ENCODE assay signal across 8 mouse cellular contexts in genomic region chr15:80694125-80694910, GRCm38 (mm10). TPM values are rescaled to one million over a fixed set of nuclear protein-coding genes. Genes with fewer than 3 reads are reported as not detected.
DNase-seq lines count a peak whose midpoint lies in the region; ATAC-seq and TF ChIP-seq lines count a peak whose summit lies in the region.

No protein-coding gene starts in this region.

- no peak overlapping the region for H3K9ac ChIP-seq in liver, postnatal 0 days (replicated peaks)
- 0 out of 2 replicates have a peak overlapping the region, but pooled peaks have one; percentile 18 for H3K9ac ChIP-seq in neural tube, embryonic 14.5 days (replicated peaks; ENCODE audit: low read depth, low read length)

- H3K9me3 ChIP-seq in liver, postnatal 0 days (ENCODE audit: low read length): no peaks in the 10 kb centered on the region
- no peaks in the 10 kb centered on the region for H3K9me3 ChIP-seq in neural tube, embryonic 14.5 days (ENCODE audit: control insufficient read depth, low read length)

- H3K27me3 ChIP-seq in liver, postnatal 0 days (ENCODE audit: insufficient read depth, low read length): no peaks in the 10 kb centered on the region
- H3K27me3 ChIP-seq in neural tube, embryonic 14.5 days (ENCODE audit: control insufficient read depth, insufficient read depth, low read length): no peaks in the 10 kb centered on the region

- ATAC-seq in liver, postnatal 0 days: no peak
- ATAC-seq in neural tube, embryonic 14.5 days (ENCODE audit: low read depth): peak; percentile 38; the same call in 1 of the 2 replicates

- peak; percentile 62 for DNase-seq in urinary bladder, postnatal 25 days (ENCODE audit: low spot score)
- DNase-seq in urinary bladder, postnatal 4 days (ENCODE audit: low spot score in 2 of 2): no peak
- DNase-seq in cerebellum, adult 8-10 months: peak; percentile 81
- peak; percentile 76 to 82 for DNase-seq in frontal cortex, postnatal 25 days (ENCODE audit: low spot score in 2 of 2)
- peak; percentile 42 to 83 for DNase-seq in kidney, postnatal 36 days
- DNase-seq in liver, postnatal 0 days: peak; percentile 76
- DNase-seq in thymus, postnatal 25 days: peak; percentile 82

- no peaks in the 10 kb centered on the region for H3K36me3 ChIP-seq in liver, postnatal 0 days (replicated peaks; ENCODE audit: insufficient read depth, low read length)
- no peaks in the 10 kb centered on the region for H3K36me3 ChIP-seq in neural tube, embryonic 14.5 days (ENCODE audit: control insufficient read depth, insufficient read depth, low read length)

- no peak overlapping the region for H3K4me3 ChIP-seq in liver, postnatal 0 days (ENCODE audit: low read depth, low read length)
- no peak overlapping the region for H3K4me3 ChIP-seq in neural tube, embryonic 14.5 days (ENCODE audit: low read depth, low read length)

- H3K4me2 ChIP-seq in liver, postnatal 0 days (ENCODE audit: low read depth, low read length): no peak overlapping the region
- peak overlapping the region; percentile 11; the same call in 1 of the 2 replicates for H3K4me2 ChIP-seq in neural tube, embryonic 14.5 days (ENCODE audit: low read depth, low read length)

- no peak overlapping the region for H3K27ac ChIP-seq in liver, postnatal 0 days (ENCODE audit: low read depth)
- H3K27ac ChIP-seq in neural tube, embryonic 14.5 days (ENCODE audit: low read depth, low read length): no peak overlapping the region

- WGBS in liver, postnatal 0 days (ENCODE audit: insufficient replicate concordance): 35% methylated on average over 10 of the region's 11 CpGs
- 32% methylated on average over 11 of the region's 11 CpGs for WGBS in neural tube, embryonic 14.5 days

- TF ChIP-seq EP300 in liver, postnatal 0 days (IDR thresholded peaks at IDR 0.05; ENCODE audit: low read depth): no peak

- peak; percentile 85 for TF ChIP-seq CTCF in liver, postnatal 0 days (IDR thresholded peaks at IDR 0.05; ENCODE audit: low read depth)

- H3K4me1 ChIP-seq in liver, postnatal 0 days (ENCODE audit: insufficient read depth): 0 out of 2 replicates have a peak, but pooled peaks cover 3% of the 10 kb centered on the region
- peaks cover 10% of the 10 kb centered on the region for H3K4me1 ChIP-seq in neural tube, embryonic 14.5 days (ENCODE audit: control insufficient read depth, insufficient read depth, low read length)

RNA-seq across cellular contexts. Expression of gene Tnrc6b, which starts 16.8 kb away (rescaled TPM):
- 6.3 and 9.6 TPM in 2 replicates for polyA plus RNA-seq in liver, postnatal 0 days (2015; fragmentation: Nextera tagmentation; extraction: Ambion mirVana)
- polyA plus RNA-seq in neural tube, embryonic 14.5 days (2014; fragmentation: Nextera tagmentation; extraction: Ambion mirVana): 26.5 and 27.4 TPM in 2 replicates

RNA-seq across cellular contexts. Expression of gene Fam83f, which starts 22.7 kb away (rescaled TPM):
- 1.8 and 2.3 TPM in 2 replicates for polyA plus RNA-seq in liver, postnatal 0 days (2015; fragmentation: Nextera tagmentation; extraction: Ambion mirVana)
- 0.12 and 0.23 TPM in 2 replicates for polyA plus RNA-seq in neural tube, embryonic 14.5 days (2014; fragmentation: Nextera tagmentation; extraction: Ambion mirVana)

Comparison
In these comparisons a context has a peak if more than half of its experiments do, and no peak if none do; other contexts are left out.
1. DNase-seq: peak in urinary bladder, postnatal 25 days (single experiment), cerebellum, adult 8-10 months (single experiment), frontal cortex, postnatal 25 days (2 of 2), kidney, postnatal 36 days (2 of 2), liver, postnatal 0 days (single experiment) and thymus, postnatal 25 days (single experiment); none in urinary bladder, postnatal 4 days (0 of 2).